Mouse (Mus musculus): ENCODE measurements around the gene Vamp1. TPM values are rescaled to one million over a fixed set of nuclear protein-coding genes. Genes with fewer than 3 reads are reported as not detected.
"Not testable (repeated sequence)": the region's sequence is repeated elsewhere in the genome, so short reads cannot be mapped to it uniquely, and the experiment has no call there.

The Vamp1 gene
- polyA plus RNA-seq, 1 experiment from 2014 or later: 16.5 TPM

DNA sequence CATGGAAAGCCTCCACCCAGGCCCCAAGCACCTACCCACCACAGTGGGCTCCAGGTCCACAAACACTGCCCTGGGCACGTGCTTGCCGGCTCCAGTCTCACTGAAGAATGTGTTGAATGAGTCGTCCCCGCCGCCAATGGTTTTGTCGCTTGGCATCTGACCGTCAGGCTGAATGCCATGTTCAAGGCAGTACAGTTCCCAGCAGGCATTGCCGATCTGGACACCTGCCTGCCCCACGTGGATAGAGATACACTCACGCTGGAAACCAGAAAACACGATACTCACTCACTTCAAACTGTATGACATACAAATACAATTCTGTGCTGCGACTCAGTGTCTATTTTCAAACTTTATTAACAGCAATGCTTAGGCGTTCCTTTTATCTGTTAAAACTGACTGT, 67.4 kb downstream of the Vamp1 start:
- not testable (repeated sequence) for ATAC-seq (replicated peaks); H3K4me3 ChIP-seq; H3K27ac ChIP-seq; H3K36me3 ChIP-seq (replicated peaks); H3K27me3 ChIP-seq (replicated peaks); H3K9ac ChIP-seq; H3K4me1 ChIP-seq; H3K4me2 ChIP-seq; H3K9me3 ChIP-seq
- WGBS: 92% methylated on average over 13 of the region's 13 CpGs

DNA sequence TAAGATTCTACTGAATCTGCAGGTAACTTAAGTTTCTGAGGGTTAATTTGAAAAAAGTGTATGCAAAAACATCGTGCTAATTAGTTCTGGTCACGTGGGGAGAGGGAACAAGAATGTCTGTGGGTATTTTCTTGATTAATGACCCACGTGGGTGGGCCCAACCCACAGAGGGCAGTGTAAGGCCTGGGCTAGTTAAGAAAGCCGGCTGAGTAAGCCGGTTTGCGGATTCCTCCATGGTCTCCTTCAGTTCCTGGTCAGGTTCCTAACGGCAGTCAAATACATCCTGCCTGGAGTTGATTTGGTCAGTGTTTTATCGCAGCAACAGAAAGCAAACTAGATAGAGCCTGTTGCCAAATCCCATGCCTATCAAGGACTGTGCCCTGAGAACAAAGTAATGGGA, 68.9 kb downstream of the Vamp1 start:
- Histone ChIP-seq H3K4me1 (no peaks in the 10 kb centered on the region), H3K27ac (no peak overlapping the region), H3K9ac (no peak overlapping the region), H3K9me3 (no peaks in the 10 kb centered on the region), H3K4me2 (no peak overlapping the region), H3K4me3 (no peak overlapping the region), H3K36me3 (replicated peaks) (no peaks in the 10 kb centered on the region), H3K27me3 (replicated peaks) (no peaks in the 10 kb centered on the region)
- 69% methylated on average over 8 of the region's 8 CpGs for WGBS
- no peak for ATAC-seq (replicated peaks)

DNA sequence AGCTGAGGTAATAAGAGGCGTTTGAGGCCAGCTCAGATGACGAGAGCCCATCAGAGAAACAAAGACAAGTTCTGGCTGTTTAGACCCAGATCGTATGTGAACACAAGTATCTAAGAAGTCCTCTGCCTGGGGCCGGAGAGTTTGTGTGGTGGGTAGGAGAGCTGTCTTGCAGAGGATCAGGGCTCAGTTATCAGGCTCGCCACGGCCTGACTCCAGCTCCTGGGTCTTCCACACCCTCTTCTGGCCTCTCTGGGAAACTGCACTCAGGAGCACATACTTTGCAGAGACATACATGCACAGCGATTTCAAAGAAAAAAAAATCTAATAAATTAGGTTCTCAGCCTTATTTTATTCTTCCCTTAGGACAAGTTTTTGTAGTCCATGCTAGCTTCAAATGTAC, 69.4 kb downstream of the Vamp1 start:
- Histone ChIP-seq H3K9ac (no peak overlapping the region), H3K4me3 (no peak overlapping the region), H3K4me2 (no peak overlapping the region), H3K27me3 (replicated peaks) (no peaks in the 10 kb centered on the region), H3K27ac (no peak overlapping the region), H3K36me3 (replicated peaks) (no peaks in the 10 kb centered on the region), H3K4me1 (no peaks in the 10 kb centered on the region), H3K9me3 (no peaks in the 10 kb centered on the region)
- no peak for ATAC-seq (replicated peaks)
- 94% methylated on average over 7 of the region's 7 CpGs for WGBS

DNA sequence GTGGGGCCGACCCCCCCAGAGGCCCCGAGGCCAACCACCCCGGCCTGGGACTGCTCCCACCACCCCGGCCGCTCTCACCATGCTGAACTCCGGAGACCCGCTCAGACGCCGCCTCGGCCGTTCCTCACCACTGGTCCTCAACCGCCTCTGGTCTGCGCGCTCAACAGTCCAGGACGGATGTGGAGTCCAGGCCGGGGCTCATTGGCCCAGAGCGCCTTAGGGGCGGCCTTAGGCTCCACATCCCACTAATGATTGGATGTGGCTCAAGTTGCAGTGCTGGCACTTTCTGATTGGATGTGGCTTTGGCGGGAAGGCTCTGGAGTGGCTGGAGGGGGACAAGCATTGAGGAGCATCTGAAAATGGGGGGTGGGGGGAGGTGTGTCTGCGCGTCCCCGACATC, 70.5 kb downstream of the Vamp1 start, which contains the start of gene Tuba3a:
TSS of gene Tuba3a (minus strand) at position 153 of the 400 bp plus-strand sequence.
- Histone ChIP-seq H3K4me1 (no peaks in the 10 kb centered on the region), H3K4me2 (no peak within 1 kb of the TSS), H3K4me3 (no peak within 1 kb of the TSS), H3K36me3 (replicated peaks) (no peaks in the 10 kb centered on the region), H3K27ac (no peak within 1 kb of the TSS), H3K9ac (no peak within 1 kb of the TSS), H3K9me3 (no peaks in the 10 kb centered on the region), H3K27me3 (replicated peaks) (no peaks in the 10 kb centered on the region)
- 96% methylated on average over 22 of the region's 22 CpGs for WGBS
- ATAC-seq (replicated peaks): no peak

DNA sequence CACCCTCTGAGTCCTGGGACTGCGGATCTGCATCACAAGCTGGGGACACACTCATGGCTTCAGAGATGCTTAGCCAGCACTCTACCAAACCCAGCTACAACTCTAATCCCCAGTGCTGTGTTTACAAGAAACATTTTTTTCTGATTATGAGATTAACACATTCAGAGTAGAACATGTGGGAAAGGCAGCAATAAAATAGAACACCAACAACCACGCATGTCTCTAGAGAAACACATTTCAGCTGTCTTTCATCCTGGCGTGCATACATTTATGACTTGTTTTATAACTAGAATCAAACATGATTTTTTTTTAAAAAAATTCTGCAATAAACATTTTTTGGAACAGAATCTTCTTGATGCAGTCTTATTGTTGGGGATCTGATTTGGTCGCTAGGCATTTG, 71.6 kb downstream of the Vamp1 start:
- Histone ChIP-seq H3K9ac (no peak overlapping the region), H3K4me1 (no peaks in the 10 kb centered on the region), H3K4me3 (no peak overlapping the region), H3K27ac (no peak overlapping the region), H3K4me2 (no peak overlapping the region), H3K9me3 (no peaks in the 10 kb centered on the region), H3K36me3 (replicated peaks) (no peaks in the 10 kb centered on the region), H3K27me3 (replicated peaks) (no peaks in the 10 kb centered on the region)
- no peak for ATAC-seq (replicated peaks)
- WGBS: 84% methylated on average over 4 of the region's 4 CpGs

DNA sequence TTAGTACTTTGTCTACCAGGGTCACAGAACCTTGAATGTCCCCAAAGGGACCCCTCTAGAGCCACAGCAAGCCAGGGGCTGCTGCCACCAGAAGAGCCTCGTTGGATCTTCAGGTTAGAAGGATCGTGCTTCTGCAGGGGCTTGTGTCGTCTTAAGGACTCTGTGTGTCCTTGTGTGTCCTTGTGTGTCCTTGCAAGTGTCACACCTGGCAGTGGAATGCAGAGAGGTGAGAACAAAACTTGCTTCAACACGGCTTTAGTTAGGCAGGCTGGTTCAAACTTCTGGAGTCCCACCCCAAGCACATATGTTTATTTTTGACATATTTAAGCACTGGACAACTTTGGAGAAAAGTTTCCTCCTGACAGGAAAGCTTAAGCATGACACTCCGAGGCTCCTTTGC, 73.4 kb downstream of the Vamp1 start:
- Histone ChIP-seq H3K27me3 (replicated peaks) (no peaks in the 10 kb centered on the region), H3K36me3 (replicated peaks) (no peaks in the 10 kb centered on the region), H3K4me3 (no peak overlapping the region), H3K27ac (no peak overlapping the region), H3K4me2 (no peak overlapping the region), H3K9me3 (no peaks in the 10 kb centered on the region), H3K4me1 (no peaks in the 10 kb centered on the region), H3K9ac (no peak overlapping the region)
- 77% methylated on average over 5 of the region's 5 CpGs for WGBS
- ATAC-seq (replicated peaks): no peak

DNA sequence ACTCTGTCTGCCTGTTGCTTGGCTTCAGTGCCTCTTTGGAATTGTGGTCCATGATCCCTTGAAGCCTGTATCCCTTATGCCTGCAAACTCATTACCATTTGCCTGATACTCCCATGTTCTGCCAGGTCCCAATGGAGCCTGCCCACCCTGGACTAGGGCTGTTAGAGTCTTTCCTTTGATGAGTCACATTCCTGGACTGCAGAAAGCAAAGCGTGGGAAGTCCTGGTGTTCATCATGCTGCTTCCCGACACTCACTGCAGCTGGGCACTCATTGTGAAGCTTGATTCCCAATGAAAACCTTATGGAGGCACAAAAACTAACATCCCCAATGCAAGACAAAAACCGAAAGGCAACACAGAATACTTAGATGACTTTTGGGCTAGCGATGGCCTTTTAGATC, 76.0 kb downstream of the Vamp1 start:
- Histone ChIP-seq H3K4me2 (no peak overlapping the region), H3K9me3 (no peaks in the 10 kb centered on the region), H3K27ac (no peak overlapping the region), H3K4me1 (no peaks in the 10 kb centered on the region), H3K4me3 (no peak overlapping the region), H3K36me3 (replicated peaks) (no peaks in the 10 kb centered on the region), H3K27me3 (replicated peaks) (no peaks in the 10 kb centered on the region), H3K9ac (no peak overlapping the region)
- 89% methylated on average over 4 of the region's 4 CpGs for WGBS
- no peak for ATAC-seq (replicated peaks)

DNA sequence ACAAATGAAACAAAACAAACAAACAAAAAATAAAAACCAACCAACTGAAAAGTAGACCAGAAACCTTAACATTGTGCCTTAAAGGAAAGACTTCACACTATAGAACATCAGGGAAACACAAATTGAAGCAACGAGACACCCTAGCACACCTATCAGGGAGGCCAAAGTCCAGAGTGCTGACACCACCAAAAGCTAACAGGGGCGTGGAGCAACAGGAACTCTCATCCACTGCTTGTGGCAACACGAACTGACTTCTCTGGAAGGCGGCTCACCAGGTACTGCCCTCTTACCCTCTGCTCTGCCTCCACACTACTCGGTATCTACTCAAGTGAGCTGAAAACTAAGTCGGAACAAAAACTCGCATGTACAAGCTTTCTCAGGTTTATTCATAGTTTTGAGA, 76.9 kb downstream of the Vamp1 start:
- H3K4me3 ChIP-seq: no peak overlapping the region
- H3K9ac ChIP-seq: no peak overlapping the region
- no peak for ATAC-seq (replicated peaks)
- H3K27me3 ChIP-seq (replicated peaks): no peaks in the 10 kb centered on the region
- 93% methylated on average over 7 of the region's 7 CpGs for WGBS
- no peaks in the 10 kb centered on the region for H3K9me3 ChIP-seq
- H3K27ac ChIP-seq: no peak overlapping the region
- no peak overlapping the region for H3K4me2 ChIP-seq
- H3K36me3 ChIP-seq (replicated peaks): no peaks in the 10 kb centered on the region
- H3K4me1 ChIP-seq: no peaks in the 10 kb centered on the region

DNA sequence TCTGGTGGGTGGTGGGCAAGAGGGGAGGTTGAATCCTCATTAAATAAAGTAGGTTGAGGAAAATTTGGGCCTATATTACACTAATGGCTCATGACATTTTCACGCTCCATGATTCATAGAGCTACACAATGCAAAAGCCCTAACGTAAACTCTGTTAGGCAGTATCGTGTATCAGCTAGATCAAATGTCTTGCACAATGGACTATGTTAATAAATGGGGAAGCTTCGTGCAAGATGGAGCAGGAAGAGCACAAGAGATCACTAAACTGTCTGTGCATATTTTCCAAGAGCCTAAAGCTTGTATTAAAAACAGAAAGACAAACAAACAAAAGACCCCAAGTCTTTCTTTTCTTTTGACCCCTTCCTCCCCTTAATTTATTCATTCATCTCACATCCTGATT, 78.7 kb downstream of the Vamp1 start:
- 84% methylated on average over 4 of the region's 4 CpGs for WGBS
- no peak overlapping the region for H3K9ac ChIP-seq
- no peak overlapping the region for H3K4me3 ChIP-seq
- H3K27ac ChIP-seq: no peak overlapping the region
- no peak overlapping the region for H3K4me2 ChIP-seq
- no peaks in the 10 kb centered on the region for H3K36me3 ChIP-seq (replicated peaks)
- H3K9me3 ChIP-seq: no peaks in the 10 kb centered on the region
- H3K4me1 ChIP-seq: no peaks in the 10 kb centered on the region
- ATAC-seq (replicated peaks): no peak
- H3K27me3 ChIP-seq (replicated peaks): no peaks in the 10 kb centered on the region

Small RNA genes lying within 50 kb of the gene (microRNA-seq; reads per million reads assigned to microRNA genes)
- gene Mir3098 (1.1 reads per million), gene Mir8113 (not detected)

Other genes with a start within 250 kb of the Vamp1 start
- 70.8 and 75.8 TPM in 2 replicates for gene Pianp, start 218.9 kb upstream of the Vamp1 start, polyA plus RNA-seq (2015; fragmentation: Nextera tagmentation; extraction: Ambion mirVana)
- gene Zfp384, start 206.4 kb upstream of the Vamp1 start, polyA plus RNA-seq (2015; fragmentation: Nextera tagmentation; extraction: Ambion mirVana): 19.1 and 19.9 TPM in 2 replicates
- 165 and 178 TPM in 2 replicates for gene Ing4, start 175.8 kb upstream of the Vamp1 start, polyA plus RNA-seq (2015; fragmentation: Nextera tagmentation; extraction: Ambion mirVana)
- 18.4 and 19.6 TPM in 2 replicates for gene Acrbp, start 165.9 kb upstream of the Vamp1 start, polyA plus RNA-seq (2015; fragmentation: Nextera tagmentation; extraction: Ambion mirVana)
- 0.56 and 0.60 TPM in 2 replicates for gene Lpar5, start 147.6 kb upstream of the Vamp1 start, polyA plus RNA-seq (2015; fragmentation: Nextera tagmentation; extraction: Ambion mirVana)
- gene Chd4, start 119.6 kb upstream of the Vamp1 start, polyA plus RNA-seq (2015; fragmentation: Nextera tagmentation; extraction: Ambion mirVana): 105 and 125 TPM in 2 replicates
- 48.4 and 49.1 TPM in 2 replicates for gene Nop2, start 83.6 kb upstream of the Vamp1 start, polyA plus RNA-seq (2015; fragmentation: Nextera tagmentation; extraction: Ambion mirVana)
- 22.0 and 23.3 TPM in 2 replicates for gene Iffo1, start 70.3 kb upstream of the Vamp1 start, polyA plus RNA-seq (2015; fragmentation: Nextera tagmentation; extraction: Ambion mirVana)
- gene Gapdh, start 49.1 kb upstream of the Vamp1 start, polyA plus RNA-seq (2015; fragmentation: Nextera tagmentation; extraction: Ambion mirVana): 1,389 and 1,453 TPM in 2 replicates
- 58.3 and 58.6 TPM in 2 replicates for gene Ncapd2, start 23.9 kb upstream of the Vamp1 start, polyA plus RNA-seq (2015; fragmentation: Nextera tagmentation; extraction: Ambion mirVana)
- 129 and 131 TPM in 2 replicates for gene Mrpl51, start 23.8 kb upstream of the Vamp1 start, polyA plus RNA-seq (2015; fragmentation: Nextera tagmentation; extraction: Ambion mirVana)
- gene Tapbpl, start 16.3 kb downstream of the Vamp1 start, polyA plus RNA-seq (2015; fragmentation: Nextera tagmentation; extraction: Ambion mirVana): 6.3 TPM in 2 replicates
- 1.4 and 2.3 TPM in 2 replicates for gene Cd27, start 21.5 kb downstream of the Vamp1 start, polyA plus RNA-seq (2015; fragmentation: Nextera tagmentation; extraction: Ambion mirVana)
- not detected in 2 replicates for gene Tuba3a, start 70.5 kb downstream of the Vamp1 start, polyA plus RNA-seq (2015; fragmentation: Nextera tagmentation; extraction: Ambion mirVana)
- gene Ltbr, start 98.3 kb downstream of the Vamp1 start, polyA plus RNA-seq (2015; fragmentation: Nextera tagmentation; extraction: Ambion mirVana): 14.2 and 16.4 TPM in 2 replicates
- 0.70 and 0.72 TPM in 2 replicates for gene Scnn1a, start 105.1 kb downstream of the Vamp1 start, polyA plus RNA-seq (2015; fragmentation: Nextera tagmentation; extraction: Ambion mirVana)
- gene Tnfrsf1a, start 133.8 kb downstream of the Vamp1 start, polyA plus RNA-seq (2015; fragmentation: Nextera tagmentation; extraction: Ambion mirVana): 11.6 and 14.6 TPM in 2 replicates
- gene Plekhg6, start 165.2 kb downstream of the Vamp1 start, polyA plus RNA-seq (2015; fragmentation: Nextera tagmentation; extraction: Ambion mirVana): 0.23 and 0.32 TPM in 2 replicates